Mouse (Mus musculus) erythroblast, adult 5-6 weeks (primary cell): ENCODE results near the gene Coa5. TPM values are rescaled to one million over a fixed set of nuclear protein-coding genes. Genes with fewer than 3 reads are reported as not detected.
A peak's percentile ranks its signal among the peaks of the same experiment; 100 is the strongest.

Experiments
- ATAC-seq: replicated peaks from 2 replicates; pipeline ENCODE4 v1.8.0; 2016; ENCODE audit warnings: moderate number of reproducible peaks, mild to moderate bottlenecking, moderate TSS enrichment, inconsistent platforms; ENCODE audit not compliant: poor library complexity, low FRiP score, severe bottlenecking
- total RNA-seq, 2 experiments: library from RNA; stranded (forward) in 1 of 2; stranded (reverse) in 1 of 2; fragments of 150-400 nt in 1 of 2; fragments of 200-764, 138-1000 nt in 1 of 2; gene quantifications; 2 replicates each; pipeline versions ENCODE4 v1.2.3 to v1.2.4; 2015 to 2017; ENCODE audit warnings: low replicate concordance in 2 of 2

The Coa5 gene
- total RNA-seq (2015; ENCODE audit: low replicate concordance) (19.8 and 25.1 TPM in 2 replicates), total RNA-seq (2017; ENCODE audit: low replicate concordance) (12.4 and 14.8 TPM in 2 replicates)

GRCm38 (mm10) chr1:37429366-37430296 is at the start of gene Coa5, which contains the start of gene Unc50:
Gene Coa5 (minus strand): TSS chr1:37430103.
Gene Unc50 (plus strand): TSS chr1:37430139.
- peak; percentile 98 for ATAC-seq

- peak; percentile 89 for ATAC-seq
Measured at GRCm38 (mm10) chr1:37479074-37479473, 49.2 kb upstream of the Coa5 start.

DNA sequence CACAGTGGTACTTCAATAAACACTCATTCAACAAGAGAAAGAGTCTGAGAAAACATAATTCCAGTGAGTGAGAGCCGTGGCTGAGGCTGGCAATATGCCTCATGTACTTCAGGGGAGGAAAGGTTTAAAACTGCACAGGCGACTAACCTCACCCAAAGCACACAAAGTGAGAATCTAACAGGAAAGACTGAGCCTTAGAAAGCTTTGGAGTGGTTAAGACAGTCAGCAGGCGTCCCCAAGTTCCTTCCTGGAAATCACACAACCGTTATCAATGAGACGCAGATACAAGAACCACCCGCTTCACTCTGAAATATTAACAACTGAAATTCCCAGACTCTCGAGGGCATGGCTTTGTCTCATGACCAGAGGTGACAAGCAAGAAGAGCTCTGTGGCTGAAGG is 48.5 kb upstream of the Coa5 start:
- ATAC-seq: 0 out of 2 replicates have a peak, but pooled peaks have one; percentile 53

DNA sequence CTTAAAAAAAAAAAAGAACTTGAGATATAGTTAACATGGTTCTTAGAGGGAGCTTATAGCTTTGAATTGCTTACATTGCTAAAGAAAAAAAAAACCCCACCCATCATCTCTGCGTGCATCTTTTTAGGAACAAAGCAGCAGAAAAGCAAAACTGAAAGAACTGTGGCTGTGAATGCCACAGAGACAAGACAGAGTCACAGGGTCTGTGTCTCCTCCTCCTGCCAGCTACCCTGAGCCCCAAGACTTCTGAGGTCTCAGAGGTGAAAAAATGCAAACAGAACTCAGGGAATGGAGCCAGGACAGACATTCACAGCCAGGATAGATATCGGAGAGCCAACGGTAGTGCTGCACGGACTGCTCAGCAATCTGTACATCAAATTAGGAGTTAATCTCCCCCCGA is 48.0 kb upstream of the Coa5 start:
- no peak for ATAC-seq

DNA sequence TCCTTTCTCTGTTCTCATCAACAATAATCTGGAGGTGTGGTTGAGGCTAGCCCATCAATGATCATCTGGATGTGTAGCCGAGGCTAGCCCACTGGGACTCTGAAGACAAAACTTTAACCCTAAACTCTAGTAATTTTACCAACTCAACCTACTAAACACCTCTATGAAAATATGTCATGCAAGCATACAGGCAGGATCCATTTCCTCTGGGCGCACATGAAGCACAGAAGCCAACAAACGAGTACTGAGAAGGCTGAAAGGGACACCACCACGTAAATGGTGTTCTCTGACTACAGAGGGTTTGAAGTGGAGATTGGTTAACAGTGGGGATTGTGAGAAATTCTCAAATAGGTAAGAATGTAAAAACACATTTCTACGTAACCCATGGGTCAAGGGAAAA is 47.3 kb upstream of the Coa5 start:
- ATAC-seq: no peak

- no peak for ATAC-seq
Measured at GRCm38 (mm10) chr1:37475312-37475711, 45.4 kb upstream of the Coa5 start.

DNA sequence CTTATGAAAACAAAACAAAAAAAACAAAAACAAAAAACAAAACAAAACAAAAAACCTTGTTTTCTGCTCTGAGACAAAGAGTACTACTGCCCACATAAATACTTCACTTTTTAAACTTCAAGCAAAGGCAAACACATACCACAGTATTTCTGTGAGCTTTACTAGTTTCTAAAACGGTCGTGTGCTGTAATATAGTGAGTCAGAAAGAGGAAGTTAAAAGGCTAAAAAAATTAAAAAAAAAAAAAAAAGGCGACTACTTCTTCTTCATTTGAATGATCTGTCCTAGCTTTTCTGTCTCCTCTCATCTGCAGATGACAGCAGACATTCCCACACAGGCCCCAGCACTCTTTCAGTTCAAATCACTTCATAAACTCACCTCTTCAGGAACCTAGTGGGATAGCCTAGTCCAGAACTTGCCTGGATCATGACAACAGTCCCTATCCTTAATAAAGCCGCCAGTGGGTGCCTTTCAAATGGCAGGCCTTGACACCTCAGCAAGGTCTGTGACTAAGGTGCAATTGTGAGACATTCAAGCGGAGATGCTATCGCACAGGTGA is 44.8 kb upstream of the Coa5 start:
- no peak for ATAC-seq

DNA sequence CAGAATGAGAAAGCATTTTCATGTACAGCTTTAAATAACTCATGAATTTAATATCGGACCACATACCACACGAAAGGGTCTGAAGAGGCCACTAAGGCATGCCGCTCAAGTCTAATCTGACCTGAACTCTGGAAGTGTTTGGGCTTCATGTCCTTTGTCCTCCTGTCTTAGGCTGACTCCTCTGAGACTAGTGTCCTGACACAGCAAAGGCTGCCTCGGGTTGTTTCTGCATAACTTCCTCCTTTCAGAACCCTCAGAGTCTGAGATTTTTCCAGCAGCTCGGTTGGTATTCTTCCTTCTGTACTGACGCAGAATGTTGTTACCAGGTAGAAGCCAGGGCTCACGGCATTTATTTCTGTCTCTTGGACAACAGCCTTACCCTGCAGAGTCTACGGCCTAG is 44.1 kb upstream of the Coa5 start:
- no peak for ATAC-seq

DNA sequence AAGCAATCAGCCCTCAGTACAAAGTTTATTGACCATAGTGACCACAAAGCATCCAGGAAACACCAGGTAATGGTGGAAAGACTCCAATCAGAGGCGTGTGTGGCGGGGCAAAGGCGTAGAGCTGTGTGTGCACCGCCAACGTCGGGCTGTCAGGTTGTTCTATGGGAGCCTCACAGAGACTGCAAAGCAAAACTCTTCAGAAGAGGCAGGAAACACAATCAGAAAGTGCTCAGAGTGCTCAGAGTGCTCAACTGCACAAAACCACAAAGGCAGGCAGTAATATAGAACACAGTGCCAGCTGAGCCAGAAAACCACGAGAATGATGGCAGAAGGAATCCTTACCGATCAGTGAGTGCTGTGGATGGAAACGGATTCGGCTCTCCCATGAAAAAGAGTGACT is 43.3 kb upstream of the Coa5 start:
- ATAC-seq: no peak

- ATAC-seq: no peak
Measured at GRCm38 (mm10) chr1:37471179-37472148, 41.6 kb upstream of the Coa5 start.

GRCm38 (mm10) chr1:37469007-37469406 is 39.1 kb upstream of the Coa5 start:
- no peak for ATAC-seq

DNA sequence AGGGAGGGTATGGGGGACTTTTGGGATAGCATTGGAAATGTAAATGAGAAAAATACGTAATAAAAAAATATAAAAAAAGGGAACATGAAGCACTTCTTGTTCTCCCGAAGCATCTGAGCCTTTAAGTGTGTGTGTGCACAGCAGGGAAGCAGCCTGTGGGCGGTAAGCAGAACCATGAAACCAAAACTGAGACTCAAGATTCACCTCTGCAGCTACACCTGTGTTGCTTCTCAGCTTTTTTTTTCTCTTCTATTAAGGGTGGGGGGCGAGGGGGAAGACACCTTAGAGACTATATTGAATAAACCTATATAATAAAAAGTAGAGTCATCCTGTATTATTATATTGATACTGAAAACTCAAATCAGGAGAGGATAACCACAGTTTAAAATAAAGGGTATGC is 37.9 kb upstream of the Coa5 start:
- no peak for ATAC-seq

DNA sequence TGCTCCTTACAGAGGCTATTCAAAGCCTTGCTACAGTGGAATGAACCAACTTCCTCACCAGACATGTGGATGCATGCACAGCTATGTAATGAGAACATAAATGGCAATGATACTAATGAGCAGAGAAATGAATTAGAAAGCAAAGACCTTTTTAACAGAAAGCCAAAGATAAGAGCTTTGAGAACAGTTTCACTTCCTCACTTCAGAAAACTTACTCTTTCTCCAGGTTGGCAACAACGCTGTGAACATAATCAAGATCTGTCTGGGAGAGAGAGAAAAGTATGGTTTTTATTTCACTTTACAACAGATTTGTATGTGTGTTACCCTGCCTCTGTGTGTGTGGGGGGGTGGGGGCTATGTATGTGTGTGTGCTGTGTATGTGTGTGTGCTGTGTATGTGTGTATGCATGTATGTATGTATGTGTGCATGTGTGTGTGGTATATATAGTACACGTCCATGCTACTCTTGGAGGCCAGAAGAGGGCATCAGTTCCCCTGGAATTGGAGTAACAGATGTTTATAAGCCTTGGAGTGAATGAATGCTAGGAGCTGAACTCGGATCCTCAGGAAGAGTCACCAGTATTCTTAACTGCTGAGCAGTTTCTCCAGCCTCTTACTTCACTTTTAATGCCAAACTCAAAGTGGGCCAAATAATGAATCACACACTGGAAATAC is 36.6 kb upstream of the Coa5 start:
- no peak for ATAC-seq

GRCm38 (mm10) chr1:37464878-37465452 is 35.1 kb upstream of the Coa5 start:
- ATAC-seq: no peak

DNA sequence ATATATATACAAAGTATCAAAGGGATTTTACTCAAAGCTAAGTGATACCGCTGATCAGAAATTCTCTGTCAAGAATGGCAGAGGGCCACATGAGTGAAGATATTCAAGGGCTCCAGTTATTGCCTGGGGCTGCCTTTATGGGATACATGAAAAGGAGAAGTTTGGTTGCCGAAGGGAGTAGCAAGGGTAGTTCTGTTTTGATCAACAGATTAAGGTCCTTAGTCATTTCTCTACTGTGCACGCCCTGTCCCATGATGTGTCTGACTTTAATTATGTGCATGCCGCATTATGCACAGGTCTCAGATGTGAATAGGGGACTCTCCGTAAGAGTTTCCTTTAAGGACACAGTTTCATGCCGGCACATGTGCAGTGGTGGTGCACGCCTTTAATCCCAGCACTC is 27.6 kb upstream of the Coa5 start:
- no peak for ATAC-seq

GRCm38 (mm10) chr1:37451270-37451669 is 21.4 kb upstream of the Coa5 start:
- no peak for ATAC-seq

DNA sequence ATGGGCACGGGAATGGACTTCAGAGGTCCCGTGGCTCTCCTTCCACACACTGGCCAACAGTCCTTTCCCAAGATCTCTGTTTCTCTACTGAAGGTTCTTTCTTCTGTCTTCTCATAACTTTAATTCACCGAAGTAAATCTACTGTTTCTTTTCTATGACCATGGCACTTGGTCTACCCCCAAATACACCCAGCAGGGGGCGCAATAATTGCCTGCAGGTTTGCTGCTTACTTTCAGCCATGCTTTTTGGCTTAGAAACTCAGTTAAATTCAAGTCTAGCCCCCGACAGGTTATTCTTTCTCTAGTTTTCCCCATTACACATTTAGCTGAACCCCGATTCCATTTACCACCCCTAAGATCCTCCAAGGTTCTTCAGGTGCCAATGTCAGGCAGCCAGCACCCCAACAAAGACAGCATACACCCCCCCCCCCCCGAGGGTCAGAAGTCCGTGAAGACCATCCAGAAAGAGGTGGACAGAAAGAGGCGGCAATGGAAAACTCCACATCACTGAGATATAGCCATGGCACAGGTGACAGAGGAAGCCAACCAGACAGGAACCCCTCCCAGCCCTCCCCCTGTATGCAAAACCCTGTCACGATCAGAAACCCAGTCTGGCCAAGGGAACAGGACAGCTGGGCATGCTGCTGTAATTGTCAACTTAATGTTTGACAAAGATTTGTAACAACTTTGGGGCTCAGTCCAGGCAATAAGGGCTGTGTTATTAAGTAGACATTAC is 18.6 kb upstream of the Coa5 start:
- ATAC-seq: no peak
